Mouse (Mus musculus) monocyte, adult 5-6 weeks (primary cell): Measurements from ENCODE around the gene Ski. TPM values are rescaled to one million over a fixed set of nuclear protein-coding genes. Genes with fewer than 3 reads are reported as not detected.

Experiments
- ATAC-seq: fragments of 153-309, 156-312 bp; replicated peaks from 2 replicates; pipeline ENCODE4 v1.8.0; 2017; ENCODE audit warnings: mild to moderate bottlenecking; ENCODE audit not compliant: low TSS enrichment, insufficient number of reproducible peaks, severe bottlenecking, poor library complexity, low FRiP score
- total RNA-seq: library from RNA; stranded (forward); fragments of 200-1000, 200-491, 200-594 nt; gene quantifications from 3 replicates; pipeline ENCODE4 v1.2.3, GENCODE M21; 2017

The Ski gene
- total RNA-seq, 1 experiment from 2014 or later, result 13.5 TPM

DNA sequence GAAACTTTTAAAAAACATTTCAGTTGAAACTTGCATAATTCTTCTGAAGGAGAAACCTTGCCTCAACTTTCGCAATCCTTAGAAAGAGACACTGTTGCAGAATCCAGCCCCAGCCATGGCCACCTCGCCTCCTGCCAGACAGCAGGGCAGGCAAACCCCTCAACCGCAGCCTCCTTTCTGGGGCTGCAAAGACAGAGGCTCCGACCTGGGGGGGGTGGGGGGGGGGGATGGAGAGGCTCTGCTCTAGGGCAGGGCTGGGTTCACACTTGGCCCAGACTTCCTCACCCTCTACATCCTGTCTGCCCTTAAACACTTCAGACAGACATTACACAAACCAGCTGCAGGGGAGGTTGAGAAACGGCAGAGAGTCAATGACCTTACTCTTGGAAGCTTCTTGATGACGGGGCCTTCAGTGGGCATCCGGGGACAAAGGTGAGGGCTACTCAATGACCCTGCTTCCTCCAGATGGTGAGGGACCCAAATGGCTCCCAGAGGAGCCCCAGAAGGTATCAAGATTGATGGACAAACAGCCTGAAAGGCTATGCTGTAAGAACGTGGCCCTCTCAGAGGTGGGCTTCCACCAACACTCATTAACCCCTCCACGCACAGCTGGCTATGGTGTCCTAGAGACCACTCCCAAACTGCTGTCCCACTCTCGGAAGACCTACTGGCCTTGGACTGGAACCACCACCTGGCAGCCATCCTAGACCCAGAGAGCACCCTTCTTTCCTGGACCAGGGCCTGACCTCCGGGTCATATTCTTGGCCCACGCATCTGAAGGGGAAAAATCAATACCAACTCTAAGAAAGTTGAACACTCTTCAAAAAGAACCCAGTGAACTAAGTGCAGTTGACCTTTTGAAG lies 4.9 kb downstream of the Ski start:
- peak; percentile 80 for ATAC-seq

DNA sequence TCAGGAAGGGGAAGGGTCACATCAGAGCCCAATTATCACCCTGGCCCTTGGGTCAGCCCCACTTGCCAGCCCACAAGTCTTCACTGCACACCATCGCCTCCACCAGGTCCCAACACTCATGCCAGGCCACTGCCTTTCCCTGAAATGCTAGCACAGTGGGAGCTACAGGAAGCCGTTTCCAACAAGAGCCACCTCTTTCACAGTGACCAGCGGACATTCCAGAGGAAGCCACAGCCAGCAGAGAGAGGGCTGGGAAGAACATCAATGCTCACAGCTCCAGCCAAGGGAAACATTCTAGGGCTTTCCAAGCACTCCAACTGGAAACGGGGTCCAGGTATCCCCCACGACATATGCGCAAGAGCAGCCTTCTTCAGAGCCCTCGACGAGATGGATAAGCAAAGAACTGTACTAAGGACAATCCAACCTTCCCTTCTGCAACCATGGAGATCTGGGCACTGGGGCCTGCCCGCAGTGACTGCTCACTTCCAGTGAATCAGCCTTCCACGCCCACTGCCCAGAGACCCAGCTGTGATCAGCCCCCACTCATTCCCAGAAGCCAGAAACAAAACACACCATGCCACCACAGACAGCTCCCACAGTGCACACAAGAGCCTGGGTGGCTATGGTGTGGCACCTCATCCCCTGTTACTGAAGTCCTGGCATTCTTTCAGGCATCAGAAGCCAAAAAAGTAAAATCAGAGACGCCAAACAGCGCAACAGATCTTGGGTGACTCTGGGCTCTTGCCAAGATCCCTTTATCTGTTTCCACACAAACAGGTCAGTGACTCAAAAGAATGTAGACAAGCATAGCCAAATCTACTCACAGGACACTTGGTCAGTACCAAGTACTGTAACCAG lies 6.4 kb downstream of the Ski start:
- ATAC-seq, result no peak

DNA sequence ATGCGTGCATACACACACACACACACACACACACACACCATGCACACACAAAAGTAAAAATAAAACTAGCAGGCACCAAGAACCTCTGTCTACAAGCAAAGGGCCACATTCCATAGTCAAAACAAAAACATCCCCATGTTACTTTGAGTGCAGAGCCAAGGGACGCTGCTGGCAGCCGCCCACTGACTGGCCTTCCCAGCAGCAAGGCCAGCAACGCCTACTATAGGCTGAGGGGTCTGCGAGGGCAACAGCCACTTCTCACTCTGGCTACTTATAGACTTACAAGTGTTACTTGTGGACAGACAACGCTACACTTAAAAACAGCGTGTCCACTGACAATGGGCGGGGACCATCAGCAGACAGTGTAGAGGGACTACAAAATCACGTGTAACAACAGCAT lies 7.2 kb downstream of the Ski start:
- no peak for ATAC-seq

DNA sequence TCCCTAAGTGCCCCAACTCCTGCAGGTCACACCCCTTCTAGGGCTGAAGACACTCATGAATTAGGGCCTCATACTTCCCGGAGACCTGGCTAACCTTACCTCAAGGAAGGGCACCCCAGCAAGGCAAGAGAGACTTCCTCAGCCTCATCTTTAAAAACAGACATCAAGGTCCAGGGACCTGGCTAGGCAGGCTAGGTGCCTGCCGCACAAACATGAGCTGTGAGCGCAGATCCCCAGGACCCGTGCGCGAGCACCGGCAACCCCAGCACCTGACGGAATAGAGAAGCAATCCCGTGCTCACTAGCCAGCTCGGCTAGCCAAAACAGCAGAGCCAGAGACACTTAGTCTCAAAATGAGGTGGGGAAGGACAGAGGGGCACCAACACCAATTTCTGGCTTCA lies 7.6 kb downstream of the Ski start:
- ATAC-seq, result no peak

DNA sequence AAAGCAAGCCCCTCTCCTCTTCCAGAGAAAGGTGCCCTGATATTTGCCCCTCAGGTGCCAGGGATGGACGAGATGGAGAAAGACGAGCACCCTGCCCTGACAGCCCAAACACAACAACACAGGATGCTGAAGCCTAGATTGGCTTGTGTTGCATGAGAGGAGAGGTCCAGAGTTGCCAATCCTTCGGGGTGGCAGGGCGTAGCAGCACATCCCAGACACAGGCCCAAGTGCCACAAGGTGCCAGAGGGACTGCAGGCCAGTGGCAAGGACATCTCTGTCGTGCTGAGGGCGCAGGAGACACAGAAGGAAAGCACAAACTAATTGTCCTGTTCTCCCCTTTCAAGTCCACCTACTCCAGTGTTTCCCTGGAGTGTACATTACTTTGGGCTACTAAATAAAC lies 8.2 kb downstream of the Ski start:
- ATAC-seq, result no peak

DNA sequence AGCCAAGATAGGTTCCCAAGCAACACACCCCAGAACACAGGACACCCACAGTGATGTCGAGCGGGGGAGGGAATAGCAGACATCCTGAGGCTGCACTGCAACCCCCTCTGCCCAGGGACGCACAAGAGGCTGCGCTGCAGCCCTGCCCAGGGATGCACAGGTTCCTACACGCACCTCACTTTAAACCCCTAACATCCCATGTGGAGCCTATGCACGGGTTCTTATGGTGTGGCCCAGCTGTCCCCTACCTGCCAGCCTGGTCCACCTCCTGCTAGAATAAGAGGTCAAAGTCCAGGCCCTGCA lies 8.7 kb downstream of the Ski start:
- ATAC-seq, result no peak

DNA sequence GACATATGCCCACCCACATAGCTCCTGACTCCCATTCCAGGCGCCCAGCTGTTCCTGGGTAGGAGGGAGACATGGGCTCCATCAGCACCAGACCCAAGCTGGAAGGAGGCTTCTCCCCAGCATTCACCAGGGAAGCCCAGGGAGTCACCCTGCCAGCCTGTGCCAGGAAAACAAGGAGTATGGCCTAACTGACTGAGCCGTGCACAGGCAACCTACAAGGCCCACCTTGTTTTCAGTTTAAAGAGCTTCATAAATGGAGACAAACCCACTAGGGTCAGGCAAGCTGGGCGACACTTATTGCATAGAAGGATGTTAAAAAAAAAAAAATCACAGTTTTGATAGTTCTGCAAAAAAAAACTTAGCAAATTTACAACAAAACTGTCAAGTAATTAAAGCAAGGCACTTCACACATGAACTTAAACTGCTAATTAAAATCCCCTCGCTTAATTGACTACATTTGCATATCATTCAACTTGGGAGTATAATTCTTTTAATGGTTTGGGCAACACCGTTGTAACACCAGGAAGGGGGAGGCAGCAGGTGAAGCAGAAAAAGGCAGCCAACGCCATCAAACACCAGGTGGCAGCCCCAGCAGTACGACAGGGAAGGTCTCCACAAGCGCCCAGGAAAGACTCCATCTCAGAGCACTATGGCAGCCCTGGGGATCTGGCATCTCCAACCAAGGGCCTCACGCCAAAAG lies 9.2 kb downstream of the Ski start:
- ATAC-seq, result no peak

DNA sequence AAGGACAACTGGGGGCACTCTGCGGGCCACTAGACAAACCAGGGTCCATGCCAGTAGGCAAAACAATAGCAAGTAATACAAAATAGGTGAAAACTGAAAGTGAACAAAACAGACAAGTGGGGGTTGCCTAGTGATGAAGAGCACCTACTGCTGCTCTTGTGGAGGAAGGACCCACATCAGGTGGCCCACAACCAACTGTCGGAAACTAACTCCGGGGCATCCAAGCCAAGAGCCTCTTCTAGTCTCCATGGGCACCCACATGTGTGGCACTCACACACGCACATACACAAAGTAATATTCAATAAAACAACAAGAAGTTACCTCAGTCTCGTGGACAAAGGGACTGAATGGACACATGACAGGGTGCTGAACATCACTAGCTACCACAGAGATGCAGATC lies 12.9 kb downstream of the Ski start:
- no peak for ATAC-seq

DNA sequence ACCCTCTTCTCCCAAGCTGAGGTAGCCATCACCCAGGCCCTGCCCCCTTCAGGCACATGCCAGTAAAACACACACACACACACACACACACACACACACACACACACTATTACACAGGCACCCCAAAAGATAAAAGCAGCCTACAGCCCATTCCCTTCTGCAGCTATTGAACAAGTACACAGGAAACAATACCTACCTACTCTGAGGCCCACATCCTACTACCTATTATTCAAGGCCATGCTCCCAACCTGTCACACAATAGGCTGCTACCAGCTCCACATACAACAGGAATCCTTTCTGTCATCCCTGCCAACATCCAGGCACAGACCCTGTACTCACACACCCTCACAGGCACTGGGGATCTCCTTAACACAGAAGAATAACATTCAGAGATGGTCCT lies 13.3 kb downstream of the Ski start:
- no peak for ATAC-seq

DNA sequence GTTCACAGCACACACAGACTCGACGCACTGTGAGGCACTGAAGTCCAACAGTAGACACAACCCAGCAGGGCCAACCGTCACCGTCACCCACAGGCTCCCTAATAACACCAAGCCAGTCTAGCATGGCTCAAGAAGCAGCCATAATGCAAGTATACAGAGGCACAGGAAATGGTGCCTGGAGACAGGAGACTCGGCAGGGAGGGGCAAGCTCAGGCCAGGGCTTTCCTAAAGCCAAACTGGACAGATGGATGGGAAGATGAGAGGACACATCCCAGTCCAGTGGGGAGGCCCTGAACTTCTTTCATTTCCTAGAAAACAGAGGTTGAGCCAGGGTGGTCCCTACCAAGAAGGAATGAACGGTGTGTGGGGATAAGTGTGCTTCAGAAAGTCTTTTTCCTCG lies 13.8 kb downstream of the Ski start:
- no peak for ATAC-seq

DNA sequence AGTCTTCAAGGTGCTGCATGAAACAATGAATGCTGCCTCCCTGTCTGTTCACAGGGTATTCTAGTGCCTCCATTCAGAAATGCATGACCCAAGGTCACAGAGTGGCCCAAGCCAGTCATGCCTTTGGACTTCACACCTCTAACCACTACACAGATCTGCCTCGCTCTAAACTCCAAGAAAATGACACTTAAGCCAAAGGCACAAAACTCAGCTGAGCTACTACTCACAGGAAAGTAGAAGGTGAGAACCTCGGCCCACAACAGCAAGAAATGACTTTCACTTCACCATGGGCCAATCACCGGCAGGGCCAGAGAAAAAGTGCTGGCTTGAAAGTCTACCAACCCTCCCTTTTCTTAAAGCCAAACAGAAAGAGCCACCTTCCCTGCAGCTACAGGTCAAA lies 14.6 kb downstream of the Ski start:
- ATAC-seq, result peak; percentile 13; the same call in 1 of the 2 replicates

DNA sequence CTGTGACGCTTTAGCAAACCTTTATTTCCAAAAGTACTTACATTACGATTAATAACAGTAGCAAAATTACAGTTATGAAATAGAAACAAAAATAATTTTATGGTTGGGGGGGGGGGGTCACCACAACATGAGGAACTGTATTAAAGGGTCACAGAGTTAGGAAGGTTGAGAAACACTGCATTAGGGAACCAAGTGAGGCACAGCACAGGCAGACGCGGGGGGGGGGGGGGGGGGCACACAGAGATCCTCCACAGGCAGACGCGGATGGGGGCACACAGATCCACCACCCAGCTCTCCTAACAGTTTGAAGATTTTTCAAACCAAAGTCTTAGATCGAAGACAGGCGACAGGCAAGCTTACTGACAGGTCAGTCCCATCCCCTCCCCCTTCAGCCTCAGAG lies 15.9 kb downstream of the Ski start:
- ATAC-seq, result no peak

DNA sequence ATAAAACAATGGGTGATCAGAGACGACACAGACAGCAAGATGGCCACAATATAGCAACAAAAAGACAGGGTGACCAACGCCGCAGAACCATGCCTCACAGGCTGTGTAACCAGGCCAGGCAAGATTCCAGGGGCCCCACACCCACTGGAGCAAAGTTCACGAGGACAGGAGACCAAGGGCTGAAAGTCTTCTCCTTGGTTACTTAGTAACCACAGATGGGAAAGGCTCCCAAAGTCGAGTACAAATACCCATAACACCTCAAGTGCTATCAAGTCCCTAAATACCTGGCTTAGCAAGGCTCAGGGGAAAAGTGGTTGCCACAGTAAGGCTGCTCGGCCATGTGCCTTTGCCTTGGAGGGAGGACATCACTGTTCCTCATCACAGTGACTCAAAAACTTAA lies 16.5 kb downstream of the Ski start:
- ATAC-seq, result no peak

DNA sequence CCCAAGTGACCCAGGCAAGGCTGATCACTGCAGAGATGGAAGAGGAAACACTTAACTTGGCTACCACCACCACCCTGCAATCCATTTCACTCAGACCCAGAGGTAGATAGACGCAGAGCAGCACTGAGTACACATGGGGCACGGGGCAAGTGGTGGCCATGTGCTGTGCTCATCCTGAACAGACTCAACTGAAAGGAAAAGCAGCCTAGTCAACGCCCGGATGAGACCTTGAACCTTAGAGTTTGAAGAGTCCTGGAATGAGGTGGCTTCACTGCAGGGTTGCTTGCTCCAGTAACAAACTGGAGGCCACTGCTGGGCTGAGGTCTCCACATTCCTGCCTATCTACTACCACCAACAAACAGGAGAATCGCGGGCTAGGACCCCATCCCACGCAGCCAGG lies 20.6 kb downstream of the Ski start:
- ATAC-seq, result no peak

DNA sequence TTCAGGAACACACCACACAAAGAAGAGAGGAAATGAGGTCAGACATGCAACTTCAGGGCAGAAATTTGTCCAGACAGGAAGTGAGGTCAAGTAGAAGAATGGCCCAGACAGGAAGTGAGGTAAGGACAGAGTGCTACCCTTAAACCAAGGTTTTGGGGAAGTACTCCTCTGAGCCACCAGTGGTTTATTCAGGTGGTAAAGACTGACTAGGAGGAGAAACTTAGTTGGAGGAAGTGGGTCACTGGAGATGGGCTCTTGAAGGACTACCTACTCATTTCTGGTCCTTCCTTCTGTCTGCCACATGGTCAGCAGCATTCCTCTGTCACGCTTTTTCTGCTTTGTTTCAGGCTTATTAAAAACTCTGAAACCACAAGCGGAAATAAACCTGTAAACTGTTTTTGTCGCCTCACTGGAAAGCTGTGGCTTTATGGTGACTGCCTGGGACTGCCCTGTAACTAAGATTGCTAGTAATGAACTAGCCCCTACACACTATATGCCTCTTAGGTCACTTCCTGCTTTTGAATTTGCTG lies 21.5 kb downstream of the Ski start:
- ATAC-seq, result peak; percentile 92

DNA sequence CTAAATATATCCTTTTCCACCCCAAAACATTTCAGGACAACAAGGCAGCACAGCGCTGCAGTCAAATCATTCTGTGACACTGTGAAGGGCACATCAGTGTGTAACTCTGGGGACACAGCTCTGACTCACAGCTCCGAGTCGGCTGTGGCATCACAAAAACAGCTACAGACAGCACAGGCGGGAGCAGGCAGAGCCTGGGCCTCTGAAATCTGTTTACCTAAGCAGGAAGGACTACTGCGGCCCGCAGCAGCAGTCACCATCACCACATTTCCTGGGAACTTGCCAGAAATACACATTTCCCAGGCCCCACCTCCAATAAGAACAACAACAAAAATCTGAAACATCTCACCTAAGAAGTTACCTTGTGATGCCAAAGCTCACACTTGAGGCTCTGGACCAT lies 24.7 kb downstream of the Ski start:
- no peak for ATAC-seq

DNA sequence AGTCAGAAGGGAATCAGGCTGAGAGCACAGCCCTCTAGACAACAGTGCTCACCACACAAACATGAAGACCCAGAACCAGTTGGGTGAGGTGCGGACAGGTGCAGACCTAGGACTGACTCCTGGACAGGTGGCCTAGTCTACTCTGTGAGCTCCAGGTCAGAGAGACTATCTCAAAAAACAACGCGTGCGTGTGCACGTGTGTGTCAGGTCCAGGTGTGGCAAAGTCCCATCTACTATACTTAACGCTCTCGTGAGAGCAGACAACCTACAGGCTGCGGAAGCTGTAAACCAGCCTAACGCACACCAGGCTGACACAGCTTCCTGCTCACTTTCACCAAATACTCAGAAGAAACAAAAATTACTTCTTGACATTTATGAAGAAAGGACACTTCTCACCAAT lies 27.2 kb downstream of the Ski start:
- no peak for ATAC-seq

DNA sequence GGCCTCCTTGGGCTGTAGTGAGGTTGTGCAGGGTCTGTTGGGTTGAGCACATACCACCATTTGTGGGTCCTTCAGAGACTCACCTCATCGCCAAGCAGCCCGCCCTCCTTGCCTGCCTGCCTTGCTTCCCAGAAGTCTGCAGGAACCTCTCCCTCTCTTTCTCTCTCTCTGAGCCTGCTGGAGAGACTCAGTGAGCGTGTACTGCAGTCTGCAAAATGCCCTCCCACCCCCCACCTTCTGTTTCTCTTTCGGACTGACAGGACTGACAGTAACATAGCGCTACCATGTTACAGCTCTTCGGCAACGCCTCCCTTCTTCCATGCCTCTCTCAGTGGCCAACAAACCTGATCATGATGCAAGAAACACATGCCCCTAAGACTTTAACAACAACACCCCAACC lies 32.1 kb downstream of the Ski start:
- no peak for ATAC-seq

DNA sequence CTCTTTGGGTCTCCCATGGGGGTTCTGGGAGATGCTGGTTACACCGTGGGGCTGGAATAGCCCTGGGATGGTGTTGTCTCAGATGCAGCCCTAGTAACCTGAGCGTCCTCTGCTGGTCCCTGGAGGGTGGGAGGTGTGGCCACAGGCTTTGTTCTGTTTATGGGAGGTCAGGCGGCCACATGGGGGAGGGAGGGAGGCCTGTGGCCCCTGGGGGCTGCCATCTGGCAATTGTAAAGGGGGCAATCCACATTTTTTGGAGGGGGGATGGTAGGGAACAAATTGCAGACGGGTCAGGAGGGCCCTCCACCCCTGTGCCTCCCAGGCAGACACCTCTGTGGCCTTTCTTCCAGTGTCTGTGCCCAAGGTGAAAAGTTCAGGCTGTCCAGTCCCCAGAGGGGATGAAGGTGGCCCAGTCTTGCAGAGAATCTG lies 32.7 kb downstream of the Ski start:
- ATAC-seq, result no peak
